Mouse (Mus musculus) E14TG2a.4 (cell line): Measurements from ENCODE around the gene Ccl22.

Experiments used
- CTCF ChIP-seq: conservative IDR thresholded peaks from 2 replicates; pipeline ENCODE4 v1.5.1; 2014; ENCODE audit warnings: low read length
- NANOG ChIP-seq: IDR thresholded peaks from 2 replicates; pipeline ENCODE4 v1.6.1; 2014; ENCODE audit warnings: borderline replicate concordance, low read length, mixed read lengths

DNA sequence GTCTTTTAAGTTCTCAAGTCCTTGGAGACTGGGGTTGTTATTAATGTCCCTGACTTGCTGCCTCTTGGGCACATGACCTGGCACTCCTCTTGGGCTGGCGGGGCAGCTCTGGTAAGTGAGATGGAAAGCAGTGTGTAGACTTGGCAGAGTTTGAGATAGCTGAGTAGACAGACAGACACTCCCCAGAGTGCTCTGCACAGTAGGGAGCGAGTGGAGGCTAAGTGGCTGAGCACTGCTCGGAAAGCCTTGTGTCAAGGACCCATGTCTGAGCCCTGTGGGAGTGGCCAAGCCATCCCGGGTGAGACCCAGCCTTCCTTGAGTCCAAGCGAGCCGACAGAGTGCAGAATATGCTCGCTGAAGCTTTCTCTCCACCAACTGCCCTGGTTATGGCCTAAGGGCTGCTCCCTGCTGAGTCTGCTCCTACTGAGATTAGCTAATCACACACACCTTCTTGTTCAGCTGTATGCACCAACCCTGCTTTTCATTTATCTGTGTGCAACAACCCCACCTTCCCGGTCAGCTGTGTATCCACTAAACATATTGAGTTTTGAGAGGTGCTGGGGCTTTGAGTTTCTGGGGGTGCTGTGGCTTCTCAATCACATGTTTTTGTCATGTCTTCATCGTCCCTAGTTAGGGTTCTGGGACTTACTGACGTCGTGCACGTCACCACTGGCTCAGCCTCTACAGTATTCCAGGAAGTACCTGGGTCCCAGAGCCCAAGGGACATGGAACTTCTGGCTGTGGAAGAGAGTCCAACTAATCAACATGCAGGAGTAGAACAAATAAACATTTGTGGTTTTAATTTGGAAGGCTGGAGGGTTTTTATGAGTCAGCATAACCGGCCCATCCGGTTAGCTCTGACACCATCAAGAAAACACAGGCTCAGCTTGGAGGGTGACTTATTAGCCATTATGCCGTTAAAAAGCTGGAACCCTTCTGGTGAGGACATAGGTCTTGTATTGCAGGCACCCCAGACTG, 42.4 kb downstream of the Ccl22 start:
- no peak for TF ChIP-seq CTCF
- TF ChIP-seq NANOG = no peak
